Mouse (Mus musculus) heart, postnatal 0 days (tissue): ENCODE data around the gene Cit.

Experiments used
- CTCF ChIP-seq: IDR thresholded peaks from 2 replicates; pipeline ENCODE4 v1.5.1; 2016; ENCODE audit warnings: antibody characterized with exemption, control low read depth, low read depth
- EP300 ChIP-seq: IDR thresholded peaks from 2 replicates; pipeline ENCODE4 v1.6.1; 2016; ENCODE audit warnings: antibody characterized with exemption, low read depth

GRCm38 (mm10) chr5:116046246-116046645 is 201.2 kb downstream of the Cit start:
- no peak for TF ChIP-seq CTCF
- no peak for TF ChIP-seq EP300
